Mouse (Mus musculus) heart, embryonic 14.5 days (tissue): Measurements from ENCODE around the gene Sept9. TPM values are rescaled to one million over a fixed set of nuclear protein-coding genes. Genes with fewer than 3 reads are reported as not detected.
"Not testable (repeated sequence)": the region's sequence is repeated elsewhere in the genome, so short reads cannot be mapped to it uniquely, and the experiment has no call there.

Experiments used
- ATAC-seq: fragments of 200-750 bp; cut with Nextera tagmentation; 2 replicates; pipeline ENCODE4 v1.8.0; 2017; ENCODE audit warnings: low read depth, moderate TSS enrichment; ENCODE audit not compliant: insufficient number of reproducible peaks, insufficient read depth, low FRiP score
- H3K27ac ChIP-seq, 2 experiments: fragments of 200-500 bp in 1 of 2; fragments of 300-500 bp in 1 of 2; sonication (generic) in 1 of 2; replicated peaks in 1 of 2; 2 replicates each; pipeline ENCODE4 v1.5.1; 2012 to 2014; ENCODE audit warnings: low read depth in 2 of 2, low read length in 2 of 2, control low read depth in 1 of 2, mild to moderate bottlenecking in 1 of 2, mixed read lengths in 1 of 2; ENCODE audit not compliant: control insufficient read depth in 1 of 2, insufficient read depth in 1 of 2
- H3K27me3 ChIP-seq: fragments of 300-500 bp; sonication (generic); 2 replicates; pipeline ENCODE4 v1.6.1; 2014; ENCODE audit warnings: mild to moderate bottlenecking, low read length, control low read depth; ENCODE audit not compliant: control insufficient read depth, insufficient read depth
- H3K36me3 ChIP-seq: fragments of 300-500 bp; sonication (generic); 2 replicates; pipeline ENCODE4 v1.6.1; 2014; ENCODE audit warnings: mild to moderate bottlenecking, control low read depth, low read length, mixed read lengths; ENCODE audit not compliant: control insufficient read depth, insufficient read depth
- H3K4me1 ChIP-seq, 2 experiments: fragments of 200-500 bp in 1 of 2; fragments of 300-500 bp in 1 of 2; sonication (generic) in 1 of 2; 2 replicates each; pipeline ENCODE4 v1.6.1; 2012 to 2014; ENCODE audit warnings: low read length in 2 of 2, control low read depth in 1 of 2, mixed read lengths in 1 of 2; ENCODE audit not compliant: control insufficient read depth in 2 of 2, insufficient read depth in 2 of 2
- H3K4me2 ChIP-seq: fragments of 300-500 bp; sonication (generic); 2 replicates; pipeline ENCODE4 v1.6.1; 2014; ENCODE audit warnings: mild to moderate bottlenecking, low read length
- H3K4me3 ChIP-seq, 2 experiments: fragments of 200-500 bp in 1 of 2; fragments of 300-500 bp in 1 of 2; sonication (generic) in 1 of 2; 2 replicates each; pipeline ENCODE4 v1.5.1; 2012 to 2014; ENCODE audit warnings: low read length in 2 of 2, mild to moderate bottlenecking in 2 of 2, control low read depth in 1 of 2, low read depth in 1 of 2, moderate library complexity in 1 of 2; ENCODE audit not compliant: control insufficient read depth in 1 of 2, insufficient read depth in 1 of 2
- H3K9ac ChIP-seq: fragments of 300-500 bp; sonication (generic); 2 replicates; pipeline ENCODE4 v1.6.1; 2014; ENCODE audit warnings: mild to moderate bottlenecking, low read length
- H3K9me3 ChIP-seq: fragments of 300-500 bp; sonication (generic); 2 replicates; pipeline ENCODE4 v1.6.1; 2016; ENCODE audit warnings: low read length, control low read depth; ENCODE audit not compliant: control insufficient read depth
- WGBS: fragments of 180-500 bp; shearing (Covaris S2); extraction: QIAGEN DNeasy Blood & Tissue Kit; methylation state at CpG from one replicate; pipeline ENCODE4 v1.1.7; 2014; 5-methylcytosine and 5-hydroxymethylcytosine counted together
- polyA plus RNA-seq: library from polyadenylated mRNA; unstranded; fragments of >200 nt; fragmentation: Nextera tagmentation; extraction: Ambion mirVana; gene quantifications from 2 replicates; pipeline ENCODE4 v1.2.1, GENCODE M21; 2014

Sept9 gene
- polyA plus RNA-seq, 1 experiment from 2014 or later: 51.8 TPM

GRCm38 (mm10) chr11:117342490-117342889, 143.0 kb downstream of the Sept9 start:
- ATAC-seq: not testable (repeated sequence)

GRCm38 (mm10) chr11:117343800-117344199, 144.3 kb downstream of the Sept9 start:
- 77% methylated on average over 5 of the region's 5 CpGs for WGBS
- Histone ChIP-seq H3K9me3 (no peaks in the 10 kb centered on the region), H3K4me3 (no peak overlapping the region), H3K4me2 (no peak overlapping the region), H3K27me3 (no peaks in the 10 kb centered on the region), H3K4me1 (peaks cover 52 to 78% of the 10 kb centered on the region in 2 experiments), H3K36me3 (no peaks in the 10 kb centered on the region), H3K9ac (no peak overlapping the region; the same call in 1 of the 2 replicates), H3K27ac (peak overlapping the region in 1 of 2 experiments; percentile 48; a peak in 1 of 4 replicates)
- ATAC-seq: no peak

More at GRCm38 (mm10) chr11:117342490-117342889, 143.0 kb downstream of the Sept9 start:
- not testable (repeated sequence) for H3K27me3 ChIP-seq, H3K9ac ChIP-seq, H3K4me2 ChIP-seq, H3K9me3 ChIP-seq, H3K36me3 ChIP-seq, H3K4me3 ChIP-seq, H3K27ac ChIP-seq
- WGBS: 86% methylated on average over 5 of the region's 6 CpGs
- peaks cover 55 to 77% of the 10 kb centered on the region in 2 experiments for H3K4me1 ChIP-seq

GRCm38 (mm10) chr11:117344339-117345021, 145.0 kb downstream of the Sept9 start:
- peaks cover 53 to 79% of the 10 kb centered on the region in 2 experiments for H3K4me1 ChIP-seq
- H3K36me3 ChIP-seq: no peaks in the 10 kb centered on the region
- H3K4me3 ChIP-seq: no peak overlapping the region
- no peaks in the 10 kb centered on the region for H3K9me3 ChIP-seq
- ATAC-seq: no peak; the same call in 1 of the 2 replicates
- no peaks in the 10 kb centered on the region for H3K27me3 ChIP-seq
- WGBS: 30% methylated on average over 11 of the region's 11 CpGs
- H3K9ac ChIP-seq: peak overlapping the region; percentile 17; the same call in 1 of the 2 replicates
- H3K4me2 ChIP-seq: peak overlapping the region; percentile 34
- peak overlapping the region; percentile 48 to 51 for H3K27ac ChIP-seq

GRCm38 (mm10) chr11:117345022-117345765, 145.7 kb downstream of the Sept9 start:
- peak; percentile 42; the same call in 1 of the 2 replicates for ATAC-seq
- peaks cover 58 to 81% of the 10 kb centered on the region in 2 experiments for H3K4me1 ChIP-seq
- no peaks in the 10 kb centered on the region for H3K27me3 ChIP-seq
- no peak overlapping the region for H3K4me3 ChIP-seq
- peak overlapping the region; percentile 48 to 51 for H3K27ac ChIP-seq
- H3K9me3 ChIP-seq: no peaks in the 10 kb centered on the region
- peak overlapping the region; percentile 34; the same call in 1 of the 2 replicates for H3K4me2 ChIP-seq
- H3K36me3 ChIP-seq: no peaks in the 10 kb centered on the region
- 0 out of 2 replicates have a peak overlapping the region, but pooled peaks have one; percentile 35 for H3K9ac ChIP-seq
- 4% methylated on average over 12 of the region's 12 CpGs for WGBS

GRCm38 (mm10) chr11:117347256-117347655, 147.8 kb downstream of the Sept9 start:
- H3K9ac ChIP-seq: no peak overlapping the region
- peaks cover 14% of the 10 kb centered on the region for H3K36me3 ChIP-seq
- H3K4me2 ChIP-seq: no peak overlapping the region
- no peak overlapping the region for H3K27ac ChIP-seq
- WGBS: 90% methylated on average over 4 of the region's 4 CpGs
- H3K4me3 ChIP-seq: no peak overlapping the region
- peaks cover 55 to 67% of the 10 kb centered on the region in 2 experiments for H3K4me1 ChIP-seq
- ATAC-seq: no peak
- H3K9me3 ChIP-seq: no peaks in the 10 kb centered on the region
- H3K27me3 ChIP-seq: no peaks in the 10 kb centered on the region

- Histone ChIP-seq H3K27me3 (no peaks in the 10 kb centered on the region), H3K9me3 (no peaks in the 10 kb centered on the region), H3K36me3 (peaks cover 27% of the 10 kb centered on the region), H3K4me3 (no peak overlapping the region), H3K9ac (no peak overlapping the region), H3K4me2 (no peak overlapping the region), H3K27ac (no peak overlapping the region), H3K4me1 (peaks cover 55 to 64% of the 10 kb centered on the region in 2 experiments)
- WGBS: 30% methylated on average over 10 of the region's 10 CpGs
- no peak for ATAC-seq
Observed at GRCm38 (mm10) chr11:117348429-117349103, 149.1 kb downstream of the Sept9 start.
